Mouse (Mus musculus) CH12.LX (cell line): ENCODE results near the gene Cd3d. TPM values are rescaled to one million over a fixed set of nuclear protein-coding genes. Genes with fewer than 3 reads are reported as not detected.
A peak's percentile ranks its signal among the peaks of the same experiment; 100 is the strongest.

ENCODE experiments used
- DNase-seq: peaks from one replicate; pipeline ENCODE4 v3.0.0-alpha.2; 2013; ENCODE audit errors: extremely low read depth
- H3K27ac ChIP-seq: 2 replicates; pipeline ENCODE4 v1.5.1; 2012; ENCODE audit warnings: low read depth, mild to moderate bottlenecking, control low read depth, moderate library complexity; ENCODE audit not compliant: insufficient read depth
- H3K27me3 ChIP-seq: replicated peaks from 2 replicates; pipeline ENCODE3; 2012; ENCODE audit warnings: inconsistent platforms
- H3K36me3 ChIP-seq, 2 experiments: replicated peaks in 1 of 2; 2 replicates each; pipeline versions ENCODE3 to v1.6.1; 2012; ENCODE audit warnings: inconsistent platforms in 1 of 2, low read length in 1 of 2, mild to moderate bottlenecking in 1 of 2, mixed read lengths in 1 of 2, moderate library complexity in 1 of 2; ENCODE audit not compliant: control insufficient read depth in 1 of 2, insufficient read depth in 1 of 2
- H3K4me1 ChIP-seq, 2 experiments: 2 replicates each; pipeline ENCODE4 v1.6.1; 2012; ENCODE audit warnings: inconsistent platforms in 1 of 2, moderate library complexity in 1 of 2; ENCODE audit not compliant: insufficient read depth in 2 of 2, control insufficient read depth in 1 of 2
- H3K4me2 ChIP-seq: 2 replicates; pipeline ENCODE4 v1.6.1; 2012; ENCODE audit warnings: low read depth, mild to moderate bottlenecking, control low read depth; ENCODE audit not compliant: poor library complexity, insufficient read depth, severe bottlenecking
- H3K4me3 ChIP-seq, 3 experiments: fragments of 150-350 bp in 1 of 3; sonication (generic) in 1 of 3; replicated peaks in 1 of 3; 2 replicates each; pipeline versions ENCODE3 to v1.5.1; 2011 to 2012; ENCODE audit warnings: low read depth in 2 of 3, low read length in 2 of 3, mild to moderate bottlenecking in 2 of 3, moderate library complexity in 2 of 3, control low read depth in 1 of 3, improper control_type of control experiment in 1 of 3, inconsistent platforms in 1 of 3, mixed read lengths in 1 of 3; ENCODE audit not compliant: poor library complexity in 1 of 3
- H3K79me2 ChIP-seq: replicated peaks from 2 replicates; pipeline ENCODE4 v1.6.1; 2012; ENCODE audit warnings: mild to moderate bottlenecking, moderate library complexity; ENCODE audit not compliant: control insufficient read depth, poor library complexity, insufficient read depth, severe bottlenecking; ENCODE audit errors: extremely low read depth
- H3K9ac ChIP-seq: 2 replicates; pipeline ENCODE4 v1.6.1; 2012; ENCODE audit warnings: low read depth, mild to moderate bottlenecking, control low read depth, moderate library complexity; ENCODE audit not compliant: insufficient read depth
- H3K9me3 ChIP-seq: replicated peaks from 2 replicates; pipeline ENCODE3; 2012; ENCODE audit warnings: low read length, inconsistent platforms, mixed read lengths
- CHD1 ChIP-seq: IDR thresholded peaks from 2 replicates; pipeline ENCODE4 v1.6.1; 2012; ENCODE audit warnings: low read depth, low read length, improper control_type of control experiment, inconsistent platforms
- CTCF ChIP-seq, 2 experiments: IDR thresholded peaks in 1 of 2; conservative IDR thresholded peaks in 1 of 2; 2 replicates each; pipeline ENCODE4 v1.5.1; 2011 to 2012; ENCODE audit warnings: low read depth in 2 of 2, low read length in 2 of 2, improper control_type of control experiment in 1 of 2, inconsistent platforms in 1 of 2, mild to moderate bottlenecking in 1 of 2, moderate library complexity in 1 of 2
- E2F4 ChIP-seq: IDR thresholded peaks from 2 replicates; pipeline ENCODE4 v1.6.1; 2011; ENCODE audit warnings: low read depth, low read length, improper control_type of control experiment; ENCODE audit not compliant: insufficient replicate concordance
- EP300 ChIP-seq: IDR thresholded peaks from 2 replicates; pipeline ENCODE4 v1.6.1; 2011; ENCODE audit warnings: low read length, improper control_type of control experiment
- GABPA ChIP-seq: IDR thresholded peaks from 2 replicates; pipeline ENCODE4 v1.6.1; 2012; ENCODE audit warnings: low read depth, low read length, improper control_type of control experiment, inconsistent platforms; ENCODE audit not compliant: insufficient replicate concordance
- IRF4 ChIP-seq: IDR thresholded peaks from 2 replicates; pipeline ENCODE4 v1.6.1; 2014; ENCODE audit warnings: low read depth, mild to moderate bottlenecking, inconsistent platforms, low read length, improper control_type of control experiment
- JUN ChIP-seq: IDR thresholded peaks from 2 replicates; pipeline ENCODE4 v1.6.1; 2011; ENCODE audit warnings: low read depth, mild to moderate bottlenecking, low read length, improper control_type of control experiment, moderate library complexity; ENCODE audit not compliant: insufficient read depth
- KAT2A ChIP-seq: IDR thresholded peaks from 2 replicates; pipeline ENCODE4 v1.6.1; 2012; ENCODE audit warnings: low read length, improper control_type of control experiment, inconsistent platforms; ENCODE audit not compliant: insufficient replicate concordance
- MAX ChIP-seq: IDR thresholded peaks from 2 replicates; pipeline ENCODE4 v1.6.1; 2011; ENCODE audit warnings: low read length, improper control_type of control experiment
- MAZ ChIP-seq: IDR thresholded peaks from 2 replicates; pipeline ENCODE4 v1.6.1; 2012; ENCODE audit warnings: low read depth, mild to moderate bottlenecking, inconsistent platforms, low read length, improper control_type of control experiment, moderate library complexity
- MEF2A ChIP-seq: IDR thresholded peaks from 2 replicates; pipeline ENCODE4 v1.6.1; 2014; ENCODE audit warnings: low read depth, mild to moderate bottlenecking, inconsistent platforms, low read length, improper control_type of control experiment, borderline replicate concordance
- MXI1 ChIP-seq: IDR thresholded peaks from 2 replicates; pipeline ENCODE4 v1.6.1; 2011; ENCODE audit warnings: mild to moderate bottlenecking, low read depth, low read length, improper control_type of control experiment
- MYC ChIP-seq: IDR thresholded peaks from 2 replicates; pipeline ENCODE4 v1.6.1; 2011; ENCODE audit warnings: low read depth, mild to moderate bottlenecking, improper control_type of control experiment, low read length
- NELFE ChIP-seq: IDR thresholded peaks from 2 replicates; pipeline ENCODE4 v1.6.1; 2011; ENCODE audit warnings: low read depth, low read length, improper control_type of control experiment
- RAD21 ChIP-seq: IDR thresholded peaks from 2 replicates; pipeline ENCODE4 v1.6.1; 2011; ENCODE audit warnings: low read depth, mild to moderate bottlenecking, low read length, improper control_type of control experiment, moderate library complexity
- SIN3A ChIP-seq: IDR thresholded peaks from 2 replicates; pipeline ENCODE4 v1.6.1; 2012; ENCODE audit warnings: low read length, improper control_type of control experiment, inconsistent platforms
- SMC3 ChIP-seq: IDR thresholded peaks from 2 replicates; pipeline ENCODE4 v1.6.1; 2011; ENCODE audit warnings: low read depth, low read length, improper control_type of control experiment
- TCF12 ChIP-seq: IDR thresholded peaks from 2 replicates; pipeline ENCODE4 v1.6.1; 2014; ENCODE audit warnings: low read depth, mild to moderate bottlenecking, inconsistent platforms, low read length, improper control_type of control experiment
- UBTF ChIP-seq: IDR thresholded peaks from 2 replicates; pipeline ENCODE4 v1.6.1; 2012; ENCODE audit warnings: low read depth, mild to moderate bottlenecking, inconsistent platforms, low read length, improper control_type of control experiment, moderate library complexity
- dilution Hi-C: fragments of 300-500 bp; cut with MboI; formaldehyde crosslinking; loops from 2 replicates; pipeline ENCODE4 v1.14.3; 2020; ENCODE audit warnings: low sequenced_read_pairs; ENCODE audit not compliant: extremely low pct_unique_long_range_greater_than_20kb, extremely low pct_ligation_motif_present
- in situ Hi-C: fragments of 300-500 bp; cut with MboI; formaldehyde crosslinking; loops from 3 replicates; pipeline ENCODE4 v1.14.3; 2019; ENCODE audit warnings: low sequenced_read_pairs, low pct_ligation_motif_present, low pct_unique_long_range_greater_than_20kb, mixed read lengths
- polyA plus RNA-seq: library from polyadenylated mRNA; unstranded; fragments of >175 nt; gene quantifications from 2 replicates; pipeline ENCODE4 v1.2.1, GENCODE M21; 2012; ENCODE audit warnings: low read depth; ENCODE audit not compliant: insufficient read length
- total RNA-seq, 2 experiments: library from RNA; depleted of rRNA; stranded (reverse); fragments of 300-350 nt in 1 of 2; fragments of >200 nt in 1 of 2; gene quantifications; 2 replicates each; pipeline ENCODE4 v1.2.3; 2012 to 2014

Cd3d gene
- total and polyA plus RNA-seq, 3 experiments: 0.27 to 5.5 (median 2.6) TPM

- no peak for TF ChIP-seq MYC
- TF ChIP-seq GABPA: no peak
- TF ChIP-seq TCF12: peak; percentile 55; the same call in 1 of the 2 replicates
- TF ChIP-seq MAX: no peak; the same call in 1 of the 2 replicates
- no peak for TF ChIP-seq MAZ
- TF ChIP-seq KAT2A: no peak
- TF ChIP-seq CTCF (conservative IDR thresholded peaks at IDR 0.05 in 1 of 2, IDR thresholded peaks at IDR 0.05 in 1 of 2; ENCODE audit: low read depth in 2 of 2, low read length in 2 of 2): no peak
- TF ChIP-seq JUN: peak; percentile 64
- no peak for TF ChIP-seq UBTF
- TF ChIP-seq IRF4: peak; percentile 61
- no peak for TF ChIP-seq SMC3
- TF ChIP-seq EP300: peak; percentile 69
Observed at GRCm38 (mm10) chr9:45007404-45007803, 25.8 kb downstream of the Cd3d start (continued).

DNA sequence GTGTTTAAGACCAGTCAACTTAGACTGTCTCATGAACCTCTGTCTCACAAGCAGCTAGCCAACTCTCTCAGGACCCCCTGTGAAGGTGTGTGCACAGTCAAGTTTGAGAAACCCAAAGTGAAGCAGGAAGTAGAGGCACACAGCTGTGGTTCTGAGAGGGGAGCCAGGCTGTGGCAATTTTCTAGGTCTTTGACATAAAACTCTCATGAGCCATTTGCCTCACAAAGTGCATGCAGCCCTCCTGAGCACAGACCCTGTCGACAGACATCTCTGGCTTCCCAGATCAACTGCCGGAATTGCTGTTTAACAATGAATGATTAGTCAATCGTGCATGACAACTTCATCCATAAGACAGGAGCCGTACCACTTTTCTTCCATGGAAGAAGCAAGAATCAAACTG lies 26.8 kb downstream of the Cd3d start:
- Histone ChIP-seq H3K4me2 (no peak overlapping the region), H3K27me3 (no peaks in the 10 kb centered on the region), H3K9me3 (no peaks in the 10 kb centered on the region), H3K79me2 (no peaks in the 10 kb centered on the region), H3K36me3 (no peaks in the 10 kb centered on the region), H3K4me3 (no peak overlapping the region), H3K4me1 (peaks cover 15 to 25% of the 10 kb centered on the region in 2 experiments), H3K9ac (no peak overlapping the region), H3K27ac (no peak overlapping the region)
- DNase-seq: no peak
- TF ChIP-seq CTCF (conservative IDR thresholded peaks at IDR 0.05 in 1 of 2, IDR thresholded peaks at IDR 0.05 in 1 of 2; ENCODE audit: low read depth in 2 of 2, low read length in 2 of 2) (no peak), NELFE (no peak), MXI1 (no peak), CHD1 (no peak), KAT2A (no peak), MAX (no peak), MAZ (no peak), MEF2A (no peak), SIN3A (no peak), RAD21 (no peak), E2F4 (no peak)
- in situ Hi-C loops: loop anchor here (5.0 to 25.0 kb wide), 2 partner anchors 36 to 379 kb away; partner anchors contain the start of gene Fxyd2
- dilution Hi-C loops: no loop called here
